Mouse (Mus musculus) ES-E14 (cell line): ENCODE measurements at regions not wholly inside any gene's neighbourhood (a gene's known extent, or its start where the extent isn't known, plus 50 kb on each side); places are given as distances from the start of the nearest gene placed in this dataset.

Experiments
- DNase-seq: peaks from one replicate; pipeline ENCODE4 v3.0.0-alpha.2; 2013; ENCODE audit warnings: low read depth, low spot score
- H3K27ac ChIP-seq: 2 replicates; pipeline ENCODE4 v1.5.1; 2012; ENCODE audit warnings: low read depth, mild to moderate bottlenecking, low read length, moderate library complexity, mixed read lengths; ENCODE audit not compliant: poor library complexity, insufficient read depth, severe bottlenecking
- H3K36me3 ChIP-seq: 2 replicates; pipeline ENCODE4 v1.6.1; 2012; ENCODE audit warnings: mild to moderate bottlenecking, low read length, moderate library complexity, mixed read lengths; ENCODE audit not compliant: control insufficient read depth, poor library complexity, insufficient read depth, severe bottlenecking
- H3K4me1 ChIP-seq, 2 experiments: fragments of 150-350 bp in 1 of 2; sonication (generic) in 1 of 2; 2 replicates each; pipeline ENCODE4 v1.6.1; 2012; ENCODE audit warnings: low read length in 2 of 2, mild to moderate bottlenecking in 1 of 2, mixed read lengths in 1 of 2; ENCODE audit not compliant: control insufficient read depth in 2 of 2, insufficient read depth in 2 of 2, poor library complexity in 1 of 2
- H3K4me3 ChIP-seq, 2 experiments: fragments of 150-350 bp in 1 of 2; sonication (generic) in 1 of 2; 2 replicates each; pipeline ENCODE4 v1.5.1; 2012; ENCODE audit warnings: low read length in 2 of 2, low read depth in 1 of 2, mild to moderate bottlenecking in 1 of 2, mixed read lengths in 1 of 2; ENCODE audit not compliant: insufficient read depth in 1 of 2, poor library complexity in 1 of 2, severe bottlenecking in 1 of 2
- H3K9ac ChIP-seq: 2 replicates; pipeline ENCODE4 v1.6.1; 2012; ENCODE audit warnings: low read depth, mild to moderate bottlenecking, low read length, mixed read lengths; ENCODE audit not compliant: poor library complexity, insufficient read depth, severe bottlenecking
- H3K9me3 ChIP-seq: fragments of 150-350 bp; sonication (generic); 2 replicates; pipeline ENCODE4 v1.6.1; 2012; ENCODE audit warnings: low read depth, mild to moderate bottlenecking, low read length; ENCODE audit not compliant: control insufficient read depth, insufficient read depth
- CHD2 ChIP-seq: IDR thresholded peaks from 2 replicates; pipeline ENCODE4 v1.6.1; 2014; ENCODE audit warnings: mild to moderate bottlenecking, low read depth, low read length, inconsistent platforms
- HCFC1 ChIP-seq: IDR thresholded peaks from 2 replicates; pipeline ENCODE4 v1.6.1; 2012; ENCODE audit warnings: low read length, inconsistent platforms, borderline replicate concordance; ENCODE audit not compliant: insufficient read depth
- MAFK ChIP-seq: IDR thresholded peaks from 2 replicates; pipeline ENCODE4 v1.6.1; 2014; ENCODE audit warnings: mild to moderate bottlenecking, low read depth, low read length, inconsistent platforms; ENCODE audit not compliant: insufficient read depth
- ZC3H11A ChIP-seq: IDR thresholded peaks from 2 replicates; pipeline ENCODE4 v1.6.1; 2012; ENCODE audit warnings: low read depth, mild to moderate bottlenecking, inconsistent platforms, low read length, borderline replicate concordance
- ZNF384 ChIP-seq: IDR thresholded peaks from 2 replicates; pipeline ENCODE4 v1.6.1; 2012; ENCODE audit warnings: low read depth, low read length, inconsistent platforms
- in situ Hi-C, 2 experiments: fragments of 600-800 bp; cut with MboI; formaldehyde crosslinking; loops; one replicate each; pipeline ENCODE4 v1.15.1; 2025; ENCODE audit warnings: low sequenced_read_pairs in 2 of 2, inconsistent platforms in 1 of 2; ENCODE audit not compliant: unreplicated experiment in 2 of 2

- Histone ChIP-seq H3K27ac (no peak overlapping the region), H3K4me3 (no peak overlapping the region), H3K36me3 (no peaks in the 10 kb centered on the region), H3K9ac (no peak overlapping the region), H3K9me3 (no peaks in the 10 kb centered on the region), H3K4me1 (0 out of 4 replicates have a peak, but pooled peaks cover 0 to 3% of the 10 kb centered on the region in 2 experiments)
- TF ChIP-seq ZNF384 (no peak), MAFK (no peak), CHD2 (no peak), HCFC1 (no peak), ZC3H11A (no peak)
- in situ Hi-C loops: no loop called here
- DNase-seq: no peak
These were observed 79.7 kb upstream of the Cacna2d1 start for GRCm38 (mm10) chr5:15854752-15855151.

GRCm38 (mm10) chr5:15857034-15857433 lies 77.5 kb upstream of the Cacna2d1 start:
- H3K9me3 ChIP-seq: no peaks in the 10 kb centered on the region
- no peaks in the 10 kb centered on the region for H3K36me3 ChIP-seq
- 0 out of 4 replicates have a peak, but pooled peaks cover 0 to 3% of the 10 kb centered on the region in 2 experiments for H3K4me1 ChIP-seq
- no peak overlapping the region for H3K9ac ChIP-seq
- no peak for TF ChIP-seq MAFK
- no peak for TF ChIP-seq ZC3H11A
- no peak for TF ChIP-seq ZNF384
- TF ChIP-seq HCFC1: no peak
- TF ChIP-seq CHD2: no peak
- no peak overlapping the region for H3K4me3 ChIP-seq
- H3K27ac ChIP-seq: no peak overlapping the region
- DNase-seq: no peak
- in situ Hi-C loops: no loop called here

- no peaks in the 10 kb centered on the region for H3K36me3 ChIP-seq
- no peak overlapping the region for H3K27ac ChIP-seq
- DNase-seq: no peak
- H3K4me3 ChIP-seq: no peak overlapping the region
- no peaks in the 10 kb centered on the region for H3K4me1 ChIP-seq
- no peak overlapping the region for H3K9ac ChIP-seq
- in situ Hi-C loops: no loop called here
- no peaks in the 10 kb centered on the region for H3K9me3 ChIP-seq
- no peak for TF ChIP-seq ZNF384
- no peak for TF ChIP-seq ZC3H11A
- no peak for TF ChIP-seq MAFK
- TF ChIP-seq CHD2: no peak
- TF ChIP-seq HCFC1: no peak
These were observed 60.4 kb upstream of the Cacna2d1 start for GRCm38 (mm10) chr5:15874065-15874464.

GRCm38 (mm10) chr5:15883004-15883403 lies 51.5 kb upstream of the Cacna2d1 start:
- H3K36me3 ChIP-seq: no peaks in the 10 kb centered on the region
- no peak overlapping the region for H3K9ac ChIP-seq
- H3K4me3 ChIP-seq: no peak overlapping the region
- no peak overlapping the region for H3K27ac ChIP-seq
- no peaks in the 10 kb centered on the region for H3K4me1 ChIP-seq
- DNase-seq: no peak
- H3K9me3 ChIP-seq: no peaks in the 10 kb centered on the region
- TF ChIP-seq HCFC1: no peak
- no peak for TF ChIP-seq ZNF384
- no peak for TF ChIP-seq CHD2
- TF ChIP-seq ZC3H11A: no peak
- TF ChIP-seq MAFK: no peak
- in situ Hi-C loops: no loop called here
